Mouse (Mus musculus): ENCODE results near the gene Slc7a10. TPM values are rescaled to one million over a fixed set of nuclear protein-coding genes. Genes with fewer than 3 reads are reported as not detected.

Slc7a10 gene
- polyA plus RNA-seq, 1 experiment from 2014 or later: 20.2 TPM

DNA sequence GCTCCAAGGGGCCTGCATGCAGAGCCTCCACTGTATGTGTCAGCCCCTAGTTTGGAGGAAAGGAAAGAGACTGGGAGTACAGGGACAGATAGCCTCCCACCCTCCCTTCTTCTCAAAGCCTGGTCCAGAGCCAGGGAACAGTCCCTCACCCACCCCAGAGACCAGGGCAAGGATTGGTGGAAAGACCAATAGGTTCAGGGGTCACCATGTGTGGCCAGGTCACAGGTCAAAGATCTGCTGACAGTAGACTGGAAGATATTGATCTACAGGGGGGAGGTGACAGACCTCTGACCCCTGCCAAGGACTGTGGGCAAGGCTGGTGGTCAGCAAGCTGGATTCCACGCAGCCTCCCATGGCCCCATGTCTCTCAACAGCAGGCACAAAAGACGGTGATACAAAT, 18.3 kb upstream of the Slc7a10 start:
- H3K36me3 ChIP-seq (ENCODE audit: control insufficient read depth, insufficient read depth, low read length): no peaks in the 10 kb centered on the region
- no peaks in the 10 kb centered on the region for H3K27me3 ChIP-seq (ENCODE audit: control insufficient read depth, insufficient read depth, low read length)
- H3K4me2 ChIP-seq (ENCODE audit: low read depth, low read length): no peak overlapping the region
- no peak for ATAC-seq (ENCODE audit: low read depth)
- H3K27ac ChIP-seq (ENCODE audit: low read depth, low read length): no peak overlapping the region
- no peaks in the 10 kb centered on the region for H3K4me1 ChIP-seq (ENCODE audit: control insufficient read depth, insufficient read depth, low read length)
- no peaks in the 10 kb centered on the region for H3K9me3 ChIP-seq (ENCODE audit: control insufficient read depth, low read length)
- no peak overlapping the region for H3K4me3 ChIP-seq (ENCODE audit: low read depth, low read length)
- WGBS: 66% methylated on average over 2 of the region's 2 CpGs
- H3K9ac ChIP-seq (replicated peaks; ENCODE audit: low read depth, low read length): no peak overlapping the region

DNA sequence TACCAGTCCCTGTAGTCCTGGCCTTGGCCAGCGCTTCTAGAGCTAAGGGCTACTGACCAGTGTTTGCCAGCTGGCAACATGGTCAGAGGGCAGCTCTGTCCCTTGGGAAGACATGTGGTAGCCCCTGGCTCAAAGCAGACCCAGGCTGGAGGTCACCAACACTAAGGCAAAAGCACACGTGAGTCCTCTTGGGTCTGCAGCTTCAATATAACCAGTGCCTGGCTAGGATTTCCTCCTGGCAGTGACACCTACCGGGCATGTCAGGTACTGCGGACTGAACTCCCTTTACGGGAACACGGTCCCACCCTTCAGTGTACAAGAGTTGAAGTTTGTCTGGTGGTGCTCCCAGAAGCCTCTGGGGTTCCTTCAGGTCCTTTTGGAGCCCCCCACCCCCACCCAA, 16.8 kb upstream of the Slc7a10 start:
- no peaks in the 10 kb centered on the region for H3K4me1 ChIP-seq (ENCODE audit: control insufficient read depth, insufficient read depth, low read length)
- H3K36me3 ChIP-seq (ENCODE audit: control insufficient read depth, insufficient read depth, low read length): no peaks in the 10 kb centered on the region
- peak; percentile 20; the same call in 1 of the 2 replicates for ATAC-seq (ENCODE audit: low read depth)
- H3K9me3 ChIP-seq (ENCODE audit: control insufficient read depth, low read length): no peaks in the 10 kb centered on the region
- WGBS: 12% methylated on average over 6 of the region's 6 CpGs
- no peaks in the 10 kb centered on the region for H3K27me3 ChIP-seq (ENCODE audit: control insufficient read depth, insufficient read depth, low read length)
- no peak overlapping the region for H3K27ac ChIP-seq (ENCODE audit: low read depth, low read length)
- H3K4me2 ChIP-seq (ENCODE audit: low read depth, low read length): no peak overlapping the region
- H3K9ac ChIP-seq (replicated peaks; ENCODE audit: low read depth, low read length): no peak overlapping the region
- H3K4me3 ChIP-seq (ENCODE audit: low read depth, low read length): no peak overlapping the region

DNA sequence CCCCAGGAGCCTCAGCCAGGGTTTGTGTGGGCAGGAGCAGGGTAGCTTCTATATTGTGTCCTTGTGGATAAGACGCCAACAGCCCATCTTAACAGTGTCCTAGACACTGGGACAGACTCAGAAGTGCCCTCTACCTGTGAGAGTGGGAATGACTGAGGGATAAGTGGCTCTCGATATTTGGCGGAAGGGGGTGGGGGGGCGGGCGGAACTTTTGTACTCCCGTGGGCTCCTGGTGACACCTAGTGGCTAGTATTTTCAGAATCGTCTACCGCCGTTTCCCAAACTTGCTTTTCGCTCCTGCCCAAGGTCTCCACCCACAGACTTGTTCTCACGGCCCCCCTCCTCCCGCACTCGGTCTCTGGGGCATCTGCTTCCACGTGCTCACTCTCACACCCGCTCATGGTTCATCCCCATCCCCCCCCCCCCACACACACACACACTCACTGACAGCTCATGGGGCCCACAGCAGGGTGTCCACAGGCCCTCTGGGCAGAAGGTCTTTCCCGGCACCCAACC, 14.3 kb upstream of the Slc7a10 start:
- H3K36me3 ChIP-seq (ENCODE audit: control insufficient read depth, insufficient read depth, low read length): no peaks in the 10 kb centered on the region
- no peak overlapping the region for H3K4me2 ChIP-seq (ENCODE audit: low read depth, low read length)
- no peaks in the 10 kb centered on the region for H3K27me3 ChIP-seq (ENCODE audit: control insufficient read depth, insufficient read depth, low read length)
- H3K4me1 ChIP-seq (ENCODE audit: control insufficient read depth, insufficient read depth, low read length): no peaks in the 10 kb centered on the region
- peak; percentile 82 for ATAC-seq (ENCODE audit: low read depth)
- H3K9me3 ChIP-seq (ENCODE audit: control insufficient read depth, low read length): no peaks in the 10 kb centered on the region
- 3% methylated on average over 16 of the region's 16 CpGs for WGBS
- H3K9ac ChIP-seq (replicated peaks; ENCODE audit: low read depth, low read length): no peak overlapping the region
- H3K27ac ChIP-seq (ENCODE audit: low read depth, low read length): no peak overlapping the region
- H3K4me3 ChIP-seq (ENCODE audit: low read depth, low read length): no peak overlapping the region

DNA sequence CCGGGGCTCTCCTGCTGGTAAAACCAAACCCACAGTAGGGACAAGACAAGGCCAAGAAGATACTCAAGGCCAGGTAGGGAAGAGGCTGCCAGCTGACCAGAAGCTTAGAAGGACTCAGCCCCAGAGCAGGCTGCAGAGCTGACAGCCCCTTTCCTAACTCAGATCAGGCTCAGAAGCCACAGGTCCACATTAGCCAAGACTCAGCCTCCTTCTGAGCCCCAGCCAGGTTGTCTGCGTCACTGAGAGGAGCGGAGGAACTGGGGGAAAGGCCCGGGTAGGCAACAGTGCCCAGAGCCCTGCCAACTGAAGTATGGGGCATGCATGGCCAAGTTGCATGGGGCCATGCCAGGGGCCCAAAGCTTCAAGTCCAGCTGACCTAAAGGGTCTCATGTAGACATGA, 13.7 kb upstream of the Slc7a10 start:
- H3K4me2 ChIP-seq (ENCODE audit: low read depth, low read length): no peak overlapping the region
- H3K36me3 ChIP-seq (ENCODE audit: control insufficient read depth, insufficient read depth, low read length): no peaks in the 10 kb centered on the region
- no peak overlapping the region for H3K4me3 ChIP-seq (ENCODE audit: low read depth, low read length)
- no peaks in the 10 kb centered on the region for H3K4me1 ChIP-seq (ENCODE audit: control insufficient read depth, insufficient read depth, low read length)
- no peak overlapping the region for H3K9ac ChIP-seq (replicated peaks; ENCODE audit: low read depth, low read length)
- no peak overlapping the region for H3K27ac ChIP-seq (ENCODE audit: low read depth, low read length)
- H3K27me3 ChIP-seq (ENCODE audit: control insufficient read depth, insufficient read depth, low read length): no peaks in the 10 kb centered on the region
- no peaks in the 10 kb centered on the region for H3K9me3 ChIP-seq (ENCODE audit: control insufficient read depth, low read length)
- WGBS: 81% methylated on average over 4 of the region's 4 CpGs
- ATAC-seq (ENCODE audit: low read depth): no peak

DNA sequence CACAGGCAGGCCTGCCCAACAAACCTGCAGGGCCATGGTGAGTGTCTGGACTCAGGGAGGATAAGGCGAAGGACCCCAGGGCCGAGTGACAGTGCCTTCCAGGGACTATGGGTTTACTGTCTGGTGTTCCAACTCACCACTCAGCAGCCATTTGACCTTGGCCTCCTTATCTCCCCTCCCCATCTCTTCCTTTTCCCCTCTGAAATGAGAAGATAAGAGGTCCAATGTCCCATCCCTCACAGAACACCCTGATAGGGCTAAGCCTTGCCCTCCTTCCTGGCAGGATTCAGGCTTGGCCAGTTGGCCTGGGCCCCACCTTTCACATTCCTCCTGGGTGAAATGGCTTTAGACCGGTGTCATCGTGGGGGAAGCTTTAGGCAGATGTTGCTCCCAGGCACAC, 10.7 kb upstream of the Slc7a10 start:
- Histone ChIP-seq H3K36me3 (ENCODE audit: control insufficient read depth, insufficient read depth, low read length) (no peaks in the 10 kb centered on the region), H3K4me3 (ENCODE audit: low read depth, low read length) (no peak overlapping the region), H3K27me3 (ENCODE audit: control insufficient read depth, insufficient read depth, low read length) (no peaks in the 10 kb centered on the region), H3K4me2 (ENCODE audit: low read depth, low read length) (no peak overlapping the region), H3K27ac (ENCODE audit: low read depth, low read length) (no peak overlapping the region), H3K9me3 (ENCODE audit: control insufficient read depth, low read length) (no peaks in the 10 kb centered on the region), H3K4me1 (ENCODE audit: control insufficient read depth, insufficient read depth, low read length) (no peaks in the 10 kb centered on the region), H3K9ac (replicated peaks; ENCODE audit: low read depth, low read length) (no peak overlapping the region)
- no peak for ATAC-seq (ENCODE audit: low read depth)
- WGBS: 81% methylated on average over 4 of the region's 4 CpGs

DNA sequence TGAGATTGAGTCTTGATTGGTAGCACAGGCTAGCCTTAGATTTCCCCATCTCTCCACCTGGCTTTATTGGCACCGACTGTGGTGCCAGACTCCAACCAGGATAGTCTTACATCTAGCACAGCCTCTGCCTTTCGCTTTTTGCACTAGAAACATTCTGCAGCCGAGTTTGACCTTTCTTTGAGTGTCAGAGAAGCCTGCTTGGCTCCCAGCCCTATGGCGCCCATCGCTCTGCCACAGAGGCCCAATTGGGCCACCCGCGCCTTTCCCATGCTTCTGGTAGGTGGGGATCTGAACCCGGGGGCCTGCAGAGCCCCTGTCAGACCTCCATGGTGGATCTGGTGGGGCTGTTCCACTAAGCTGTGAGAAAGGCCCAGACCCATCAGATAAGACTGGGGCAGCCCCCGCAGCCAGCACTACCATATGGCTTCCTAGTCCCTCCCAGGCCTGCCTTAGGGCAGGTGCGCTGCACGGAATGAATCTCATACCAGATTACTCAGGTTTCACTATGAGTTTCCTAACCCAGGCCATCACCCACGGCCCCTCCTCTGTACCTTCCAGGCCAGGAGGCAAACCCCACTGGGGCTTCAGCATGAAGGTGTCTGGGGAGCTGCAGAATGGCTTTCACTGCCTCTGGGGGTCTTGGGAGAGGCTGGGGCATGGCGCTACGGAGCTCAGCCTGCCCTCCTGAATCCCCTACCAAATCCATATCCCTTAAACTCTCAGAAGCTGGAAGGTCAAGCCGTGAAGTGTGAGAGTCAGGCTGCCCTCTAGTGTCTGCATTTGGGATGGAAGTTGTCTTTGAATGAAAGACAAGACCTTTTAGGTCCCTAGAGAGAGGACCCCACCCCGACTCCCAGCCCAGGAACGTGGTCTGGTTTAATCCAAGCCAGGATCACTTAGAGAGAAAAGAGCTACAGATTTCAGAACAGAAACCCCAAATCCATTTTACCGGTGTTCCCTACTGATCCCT, 9.5 kb upstream of the Slc7a10 start:
- WGBS: 54% methylated on average over 18 of the region's 18 CpGs
- H3K27ac ChIP-seq (ENCODE audit: low read depth, low read length): no peak overlapping the region
- no peaks in the 10 kb centered on the region for H3K36me3 ChIP-seq (ENCODE audit: control insufficient read depth, insufficient read depth, low read length)
- no peak overlapping the region for H3K9ac ChIP-seq (replicated peaks; ENCODE audit: low read depth, low read length)
- no peaks in the 10 kb centered on the region for H3K4me1 ChIP-seq (ENCODE audit: control insufficient read depth, insufficient read depth, low read length)
- no peak overlapping the region for H3K4me3 ChIP-seq (ENCODE audit: low read depth, low read length)
- H3K9me3 ChIP-seq (ENCODE audit: control insufficient read depth, low read length): no peaks in the 10 kb centered on the region
- no peak for ATAC-seq (ENCODE audit: low read depth)
- no peak overlapping the region for H3K4me2 ChIP-seq (ENCODE audit: low read depth, low read length)
- H3K27me3 ChIP-seq (ENCODE audit: control insufficient read depth, insufficient read depth, low read length): no peaks in the 10 kb centered on the region

DNA sequence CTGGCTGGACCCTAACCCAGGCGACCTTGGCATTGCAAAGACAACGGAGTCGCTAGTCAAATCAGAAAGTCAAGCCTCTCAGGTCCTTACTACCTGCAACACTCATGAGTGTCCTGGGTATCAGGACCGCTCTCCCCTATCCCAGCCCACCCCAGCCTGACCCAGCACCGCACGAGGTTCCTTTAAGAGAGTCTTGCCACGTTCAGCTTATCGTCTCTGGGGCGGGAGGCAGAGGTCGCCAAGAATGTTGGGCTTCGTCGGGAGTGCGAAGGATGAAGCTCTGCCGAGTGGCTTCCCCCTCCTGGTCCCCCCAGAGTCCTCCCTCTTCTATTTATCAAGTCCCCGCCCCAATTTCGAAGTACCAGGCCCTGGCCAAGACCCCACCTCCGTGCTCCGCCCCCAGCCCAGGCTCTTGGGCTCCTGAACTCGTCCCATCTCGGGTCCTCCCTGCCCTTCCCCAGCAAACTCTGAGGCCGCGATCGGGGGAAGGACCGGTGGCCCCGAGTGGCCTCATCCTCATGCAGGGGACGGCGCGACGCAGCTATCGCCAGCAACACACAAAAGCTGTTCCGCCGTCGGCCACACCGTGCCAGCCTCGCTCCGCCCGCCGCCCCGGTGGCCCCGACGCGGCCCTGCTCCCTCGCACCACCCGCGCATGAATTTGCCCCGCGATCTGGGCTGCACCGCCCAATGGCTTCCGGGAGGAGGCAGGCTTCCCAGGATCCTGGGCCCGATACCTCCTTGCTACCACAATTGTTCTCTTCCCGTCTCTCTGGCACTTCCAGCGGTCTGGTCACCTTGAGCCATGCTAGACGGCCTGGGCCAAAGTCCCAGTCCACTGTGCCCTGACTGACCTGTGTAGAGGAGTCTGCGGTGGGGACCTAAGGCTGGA, 1.1 kb upstream of the Slc7a10 start:
- H3K4me3 ChIP-seq (ENCODE audit: low read depth, low read length): peak overlapping the region; percentile 16
- H3K27ac ChIP-seq (ENCODE audit: low read depth, low read length): no peak overlapping the region
- H3K9me3 ChIP-seq (ENCODE audit: control insufficient read depth, low read length): no peaks in the 10 kb centered on the region
- WGBS: 3% methylated on average over 54 of the region's 54 CpGs
- peaks cover 7% of the 10 kb centered on the region for H3K4me1 ChIP-seq (ENCODE audit: control insufficient read depth, insufficient read depth, low read length)
- peaks cover 27% of the 10 kb centered on the region for H3K27me3 ChIP-seq (ENCODE audit: control insufficient read depth, insufficient read depth, low read length)
- peak overlapping the region; percentile 35 for H3K4me2 ChIP-seq (ENCODE audit: low read depth, low read length)
- H3K36me3 ChIP-seq (ENCODE audit: control insufficient read depth, insufficient read depth, low read length): no peaks in the 10 kb centered on the region
- no peak overlapping the region for H3K9ac ChIP-seq (replicated peaks; ENCODE audit: low read depth, low read length)
- peak; percentile 67 for ATAC-seq (ENCODE audit: low read depth)

DNA sequence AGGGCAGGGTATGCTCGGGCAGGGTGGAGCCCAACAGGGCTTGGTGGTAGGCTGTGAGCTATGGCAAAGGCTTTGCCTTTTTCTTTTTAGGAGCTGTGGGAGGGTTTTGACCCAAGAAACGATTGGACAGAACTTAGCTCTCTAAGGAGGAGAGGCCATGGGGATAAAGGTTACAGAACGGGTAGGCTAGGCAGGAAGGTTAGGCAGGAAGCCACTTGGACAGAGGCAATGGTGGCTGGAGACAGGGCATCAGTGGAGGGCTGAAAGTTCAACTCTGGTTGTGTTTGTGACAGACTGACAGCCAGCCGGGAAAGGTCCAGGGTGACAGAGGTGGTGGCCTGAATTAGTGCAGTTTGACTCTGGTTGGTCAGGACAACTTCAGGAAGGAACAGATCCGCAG, 3.5 kb downstream of the Slc7a10 start:
- Histone ChIP-seq H3K4me3 (ENCODE audit: low read depth, low read length) (no peak overlapping the region), H3K27ac (ENCODE audit: low read depth, low read length) (no peak overlapping the region), H3K9ac (replicated peaks; ENCODE audit: low read depth, low read length) (no peak overlapping the region), H3K36me3 (ENCODE audit: control insufficient read depth, insufficient read depth, low read length) (no peaks in the 10 kb centered on the region), H3K27me3 (ENCODE audit: control insufficient read depth, insufficient read depth, low read length) (peaks cover 22% of the 10 kb centered on the region), H3K4me1 (ENCODE audit: control insufficient read depth, insufficient read depth, low read length) (peaks cover 7% of the 10 kb centered on the region), H3K9me3 (ENCODE audit: control insufficient read depth, low read length) (no peaks in the 10 kb centered on the region), H3K4me2 (ENCODE audit: low read depth, low read length) (no peak overlapping the region)
- WGBS: 78% methylated on average over 5 of the region's 5 CpGs
- ATAC-seq (ENCODE audit: low read depth): no peak
